Mouse (Mus musculus) heart, adult 18-20 months (tissue): ENCODE measurements around the gene Mycbpap. TPM values are rescaled to one million over a fixed set of nuclear protein-coding genes. Genes with fewer than 3 reads are reported as not detected.
A peak's percentile ranks its signal among the peaks of the same experiment; 100 is the strongest.

ENCODE experiments used
- DNase-seq, 2 experiments: peaks; one replicate each; pipeline ENCODE4 v3.0.0; 2021 to 2022; ENCODE audit warnings: mixed read lengths in 1 of 2
- total RNA-seq, 2 experiments: library from RNA; stranded (reverse); gene quantifications; 2 replicates each; pipeline ENCODE4 v1.2.3; 2021

Gene Mycbpap
- total RNA-seq, 2 experiments from 2014 or later = 0.67 to 1.5 TPM

- DNase-seq = no peak
Measured at GRCm38 (mm10) chr11:94533171-94533570, 11.6 kb upstream of the Mycbpap start.

GRCm38 (mm10) chr11:94528879-94529278 lies 7.3 kb upstream of the Mycbpap start:
- DNase-seq = no peak

- peak; percentile 17 to 26 for DNase-seq
Measured at GRCm38 (mm10) chr11:94526171-94526879, 4.8 kb upstream of the Mycbpap start.

- no peak for DNase-seq
Measured at GRCm38 (mm10) chr11:94513452-94513851, 8.1 kb downstream of the Mycbpap start.

GRCm38 (mm10) chr11:94508976-94509375 lies 12.6 kb downstream of the Mycbpap start:
- DNase-seq = no peak

GRCm38 (mm10) chr11:94501482-94501881 lies 20.1 kb downstream of the Mycbpap start:
- DNase-seq = no peak

GRCm38 (mm10) chr11:94500362-94500761 lies 21.2 kb downstream of the Mycbpap start:
- DNase-seq = no peak

- DNase-seq = no peak
Measured at GRCm38 (mm10) chr11:94499661-94500152, 21.8 kb downstream of the Mycbpap start, which contains the start of gene Epn3. Gene Epn3, minus strand, starts transcription at chr11:94499974.

- no peak for DNase-seq
Measured at GRCm38 (mm10) chr11:94499035-94499434, 22.5 kb downstream of the Mycbpap start.

GRCm38 (mm10) chr11:94498093-94498996 lies 23.2 kb downstream of the Mycbpap start:
- DNase-seq = peak; percentile 45 to 62

GRCm38 (mm10) chr11:94495415-94495814 lies 26.1 kb downstream of the Mycbpap start:
- DNase-seq = peak; percentile 30 to 47

- DNase-seq = no peak
Measured at GRCm38 (mm10) chr11:94491749-94492099, 29.8 kb downstream of the Mycbpap start.

- DNase-seq = no peak
Measured at GRCm38 (mm10) chr11:94491035-94491748, 30.4 kb downstream of the Mycbpap start.

- no peak for DNase-seq
Measured at GRCm38 (mm10) chr11:94489745-94490144, 31.8 kb downstream of the Mycbpap start.

GRCm38 (mm10) chr11:94488767-94489533 lies 32.6 kb downstream of the Mycbpap start:
- DNase-seq = no peak

GRCm38 (mm10) chr11:94486001-94486400 lies 35.5 kb downstream of the Mycbpap start, which contains the start of gene Spata20:
Gene Spata20, minus strand, starts transcription at chr11:94486179.
- DNase-seq = peak; percentile 73 to 91

GRCm38 (mm10) chr11:94485223-94485622 lies 36.3 kb downstream of the Mycbpap start:
- DNase-seq = no peak

GRCm38 (mm10) chr11:94484636-94485035 lies 36.9 kb downstream of the Mycbpap start:
- DNase-seq = no peak

- DNase-seq = no peak
Measured at GRCm38 (mm10) chr11:94483921-94484320, 37.6 kb downstream of the Mycbpap start.

GRCm38 (mm10) chr11:94483436-94483835 lies 38.1 kb downstream of the Mycbpap start:
- DNase-seq = no peak

GRCm38 (mm10) chr11:94482738-94483137 lies 38.8 kb downstream of the Mycbpap start:
- no peak for DNase-seq
